Mouse (Mus musculus) neural tube, embryonic 13.5 days (tissue): ENCODE measurements around the gene Smc3. TPM values are rescaled to one million over a fixed set of nuclear protein-coding genes. Genes with fewer than 3 reads are reported as not detected.

Experiments
- ATAC-seq: fragments of 200-750 bp; cut with Nextera tagmentation; 2 replicates; pipeline ENCODE4 v1.8.0; 2017; ENCODE audit warnings: low read depth, mild to moderate bottlenecking, moderate TSS enrichment, moderate library complexity
- H3K27ac ChIP-seq: fragments of 300-500 bp; sonication (generic); replicated peaks from 2 replicates; pipeline ENCODE4 v1.5.1; 2015; ENCODE audit warnings: moderate library complexity, mild to moderate bottlenecking, inconsistent platforms
- H3K27me3 ChIP-seq: fragments of 300-500 bp; sonication (generic); 2 replicates; pipeline ENCODE4 v1.6.1; 2015; ENCODE audit warnings: mild to moderate bottlenecking, inconsistent platforms
- H3K36me3 ChIP-seq: fragments of 300-500 bp; sonication (generic); 2 replicates; pipeline ENCODE4 v1.6.1; 2015; ENCODE audit warnings: mild to moderate bottlenecking, inconsistent platforms
- H3K4me1 ChIP-seq: fragments of 300-500 bp; sonication (generic); replicated peaks from 2 replicates; pipeline ENCODE4 v1.6.1; 2015; ENCODE audit warnings: inconsistent platforms
- H3K4me2 ChIP-seq: fragments of 300-500 bp; sonication (generic); 2 replicates; pipeline ENCODE4 v1.6.1; 2015; ENCODE audit warnings: inconsistent platforms, mild to moderate bottlenecking, moderate library complexity
- H3K4me3 ChIP-seq: fragments of 300-500 bp; sonication (generic); 2 replicates; pipeline ENCODE4 v1.5.1; 2015; ENCODE audit warnings: mild to moderate bottlenecking, inconsistent platforms
- H3K9ac ChIP-seq: fragments of 300-500 bp; sonication (generic); 2 replicates; pipeline ENCODE4 v1.6.1; 2015; ENCODE audit warnings: moderate library complexity, mild to moderate bottlenecking, inconsistent platforms
- H3K9me3 ChIP-seq: fragments of 300-500 bp; sonication (generic); 2 replicates; pipeline ENCODE4 v1.6.1; 2016; ENCODE audit warnings: inconsistent platforms
- WGBS: fragments of 180-500 bp; shearing (Covaris S2); methylation state at CpG from one replicate; pipeline ENCODE4 v1.1.7; 2015; 5-methylcytosine and 5-hydroxymethylcytosine counted together
- polyA plus RNA-seq: library from polyadenylated mRNA; unstranded; fragments of >200 nt; fragmentation: Nextera tagmentation; extraction: Ambion mirVana; gene quantifications from 2 replicates; pipeline ENCODE4 v1.2.1, GENCODE M21; 2015

Smc3 gene
- polyA plus RNA-seq, 1 experiment from 2014 or later = 60.4 TPM

DNA sequence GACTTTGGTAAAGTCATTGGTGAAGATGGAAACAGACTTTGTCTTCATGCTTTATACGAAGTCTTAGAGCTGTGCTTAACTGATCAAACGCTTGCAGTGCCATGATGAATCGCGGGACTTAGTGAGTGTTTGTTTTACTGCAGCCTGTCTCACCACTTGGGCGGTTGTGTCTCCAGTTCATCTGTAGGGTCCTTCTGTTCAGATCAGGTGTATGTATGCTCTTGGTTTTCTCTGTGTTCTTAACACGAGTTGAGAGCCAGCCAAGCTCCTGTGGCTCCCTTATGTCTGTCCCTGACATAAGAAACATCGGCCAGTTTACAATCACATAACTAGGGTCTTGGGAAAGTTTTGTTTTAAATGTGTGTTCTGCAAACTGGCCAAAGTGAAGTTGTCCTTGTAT lies 79.8 kb downstream of the Smc3 start:
- Histone ChIP-seq H3K9me3 (no peaks in the 10 kb centered on the region), H3K4me2 (no peak overlapping the region), H3K9ac (no peak overlapping the region), H3K36me3 (no peaks in the 10 kb centered on the region), H3K4me3 (no peak overlapping the region), H3K27me3 (peaks cover 67% of the 10 kb centered on the region), H3K4me1 (peaks cover 32% of the 10 kb centered on the region), H3K27ac (no peak overlapping the region)
- no peak for ATAC-seq
- 88% methylated on average over 7 of the region's 7 CpGs for WGBS

DNA sequence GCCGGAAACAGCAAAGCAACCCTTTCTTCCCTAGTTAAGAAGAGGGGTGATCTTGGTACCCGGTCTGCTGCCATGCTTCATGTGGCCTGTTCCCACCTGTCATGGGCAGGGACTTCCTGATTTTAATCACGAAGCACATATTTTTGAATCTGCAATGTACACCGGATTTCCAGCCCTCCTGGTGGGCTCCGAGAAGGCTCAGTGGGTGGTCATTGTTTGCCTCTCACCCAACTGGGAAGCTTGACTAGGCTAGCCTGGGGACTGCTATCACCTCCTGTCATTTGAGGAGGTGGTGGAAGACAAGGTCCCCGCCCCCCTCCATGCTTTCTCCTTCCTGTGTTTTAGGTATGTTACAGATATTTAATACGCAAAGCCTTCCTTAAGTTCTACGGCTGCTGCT lies 82.2 kb downstream of the Smc3 start:
- Histone ChIP-seq H3K36me3 (no peaks in the 10 kb centered on the region), H3K9me3 (no peaks in the 10 kb centered on the region), H3K27ac (no peak overlapping the region), H3K9ac (no peak overlapping the region), H3K27me3 (peaks cover 42% of the 10 kb centered on the region), H3K4me3 (no peak overlapping the region), H3K4me2 (no peak overlapping the region), H3K4me1 (peaks cover 17% of the 10 kb centered on the region)
- no peak for ATAC-seq
- WGBS = 37% methylated on average over 8 of the region's 8 CpGs

DNA sequence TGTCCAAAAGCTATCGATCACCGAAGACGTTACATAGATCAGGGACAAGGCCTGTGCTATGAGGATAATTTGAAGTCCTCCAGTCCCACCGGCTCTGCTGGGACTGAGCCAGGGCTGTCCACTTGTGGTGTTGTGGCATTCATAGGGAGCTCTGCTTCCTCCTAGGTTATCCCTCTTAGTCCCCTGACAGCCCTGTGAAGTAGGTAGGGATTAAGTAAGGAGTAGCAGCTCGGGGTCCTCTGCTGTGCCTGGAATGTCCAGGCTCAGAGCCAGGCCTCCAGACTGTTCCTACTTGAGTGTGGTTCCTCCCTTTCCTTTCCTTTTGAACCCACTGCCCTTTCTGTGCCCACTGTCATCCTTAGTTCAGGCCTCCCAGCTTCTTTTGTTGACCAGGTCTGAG lies 87.4 kb downstream of the Smc3 start:
- 82% methylated on average over 5 of the region's 5 CpGs for WGBS
- Histone ChIP-seq H3K9me3 (no peaks in the 10 kb centered on the region; the same call in 1 of the 2 replicates), H3K36me3 (no peaks in the 10 kb centered on the region), H3K4me1 (no peaks in the 10 kb centered on the region), H3K27ac (no peak overlapping the region), H3K9ac (no peak overlapping the region), H3K4me3 (no peak overlapping the region), H3K27me3 (peaks cover 7% of the 10 kb centered on the region), H3K4me2 (no peak overlapping the region)
- ATAC-seq = no peak

DNA sequence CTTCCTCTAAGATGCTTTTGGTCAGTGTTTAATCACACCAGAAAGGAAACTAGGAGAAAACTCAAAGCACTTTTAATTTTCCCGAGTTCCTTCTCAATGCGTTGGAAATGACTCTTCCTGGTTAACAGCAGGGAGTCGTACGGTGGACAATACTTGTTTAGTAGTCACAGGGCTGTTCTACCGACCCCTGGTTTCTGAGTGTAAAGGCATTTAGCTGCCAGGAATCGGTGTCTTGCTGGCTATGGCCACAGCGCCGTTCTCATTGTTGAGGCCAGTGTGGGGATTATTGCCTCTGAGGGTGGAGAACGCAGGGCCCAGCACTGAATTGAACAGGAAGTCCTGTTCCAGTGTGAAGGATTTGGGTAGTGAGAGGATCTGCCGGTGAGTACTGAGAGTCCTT lies 90.6 kb downstream of the Smc3 start:
- no peak overlapping the region for H3K27ac ChIP-seq
- H3K9me3 ChIP-seq = no peaks in the 10 kb centered on the region; the same call in 1 of the 2 replicates
- H3K9ac ChIP-seq = no peak overlapping the region
- WGBS = 47% methylated on average over 10 of the region's 10 CpGs
- no peak overlapping the region for H3K4me2 ChIP-seq
- H3K27me3 ChIP-seq = no peaks in the 10 kb centered on the region
- no peak for ATAC-seq
- no peaks in the 10 kb centered on the region for H3K4me1 ChIP-seq
- no peak overlapping the region for H3K4me3 ChIP-seq
- no peaks in the 10 kb centered on the region for H3K36me3 ChIP-seq

DNA sequence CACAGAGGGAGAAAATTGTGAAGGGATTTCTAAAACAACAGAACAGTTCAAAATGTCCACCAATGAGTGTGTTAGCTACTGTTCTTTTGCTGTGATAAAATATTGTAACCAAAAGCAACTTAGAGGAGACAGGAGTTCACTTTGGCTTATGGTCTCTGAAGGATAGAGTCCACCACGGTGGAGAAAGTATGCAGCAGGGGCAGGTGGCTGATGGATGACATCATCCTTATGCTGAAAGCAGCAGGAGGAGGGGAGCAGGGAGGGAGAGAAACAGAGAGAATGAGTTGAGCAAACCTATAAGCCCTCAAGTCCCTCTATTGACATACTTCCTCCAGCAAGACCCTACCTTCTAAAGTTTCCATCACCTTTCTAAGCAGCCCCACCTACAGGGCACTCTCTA lies 93.8 kb downstream of the Smc3 start:
- Histone ChIP-seq H3K27ac (no peak overlapping the region), H3K4me3 (no peak overlapping the region)

More for the DNA sequence above, 93.8 kb downstream of the Smc3 start:
- H3K36me3 ChIP-seq = no peaks in the 10 kb centered on the region
- H3K4me2 ChIP-seq = no peak overlapping the region
- no peaks in the 10 kb centered on the region for H3K27me3 ChIP-seq
- peaks cover 12% of the 10 kb centered on the region; the same call in 1 of the 2 replicates for H3K4me1 ChIP-seq
- H3K9me3 ChIP-seq = no peaks in the 10 kb centered on the region
- ATAC-seq = no peak
- WGBS = 45% methylated on average over 1 of the region's 1 CpGs
- H3K9ac ChIP-seq = no peak overlapping the region

Other genes starting within 250 kb of the Smc3 start
- not detected in 2 replicates for gene Gm10197, start 228.6 kb upstream of the Smc3 start, polyA plus RNA-seq
- 37.5 and 55.4 TPM in 2 replicates for gene Smndc1, start 209.8 kb upstream of the Smc3 start, polyA plus RNA-seq
- 2.7 TPM in 2 replicates for gene Dusp5, start 71.3 kb upstream of the Smc3 start, polyA plus RNA-seq
- 295 and 317 TPM in 2 replicates for gene Nutf2-ps1, start 11.3 kb upstream of the Smc3 start, polyA plus RNA-seq
- 0.47 and 0.88 TPM in 2 replicates for gene Rbm20, start 76.9 kb downstream of the Smc3 start, polyA plus RNA-seq